Mouse (Mus musculus) cerebellum, adult (tissue): Measurements from ENCODE around the gene Gm20828.
"Not testable (repeated sequence)": the region's sequence is repeated elsewhere in the genome, so short reads cannot be mapped to it uniquely, and the experiment has no call there.

Experiments
- ATAC-seq: cut with Nextera tagmentation; 2 replicates; pipeline ENCODE4 v1.9.2; 2017; ENCODE audit warnings: mild to moderate bottlenecking, moderate library complexity, mixed read lengths; ENCODE audit not compliant: insufficient number of reproducible peaks, low FRiP score, low TSS enrichment

The Gm20828 gene

GRCm38 (mm10) chrY:11199274-11199673, at the start of gene Gm20828:
Gene Gm20828, minus strand, starts transcription at chrY:11199374.
- ATAC-seq = not testable (repeated sequence)
